Mouse (Mus musculus) heart, postnatal 14 days (tissue): ENCODE measurements at regions not wholly inside any gene's neighbourhood (a gene's known extent, or its start where the extent isn't known, plus 50 kb on each side); places are given as distances from the start of the nearest gene placed in this dataset.
A peak's percentile ranks its signal among the peaks of the same experiment; 100 is the strongest.
"Not testable (repeated sequence)": the region's sequence is repeated elsewhere in the genome, so short reads cannot be mapped to it uniquely, and the experiment has no call there.

Experiments
- DNase-seq, 2 experiments: peaks; one replicate each; pipeline ENCODE4 v3.0.0; 2021 to 2022
- intact Hi-C: fragments of 180-260 bp; cut with DNase I; formaldehyde crosslinking; loops from one replicate; pipeline ENCODE4 v1.15.1; 2025

DNA sequence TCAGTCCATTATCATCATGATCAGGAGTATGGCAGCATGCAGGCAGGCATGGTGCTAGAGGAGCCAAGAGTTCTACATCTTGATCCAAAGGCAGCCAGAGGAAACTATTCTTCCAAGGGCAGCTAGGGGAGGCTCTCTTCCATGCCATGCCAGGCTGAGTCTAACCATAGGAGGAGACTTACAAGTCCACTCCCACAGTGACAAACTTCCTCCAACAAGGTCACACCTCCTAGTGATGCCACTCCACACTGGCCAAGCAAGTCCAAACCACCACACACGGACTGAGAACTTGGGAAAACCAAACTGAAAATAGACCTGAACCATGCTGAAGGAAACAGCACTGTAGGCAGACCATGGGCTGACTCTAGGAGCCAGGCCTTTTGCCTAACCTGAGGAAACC, 197.4 kb downstream of the Prex1 start:
- intact Hi-C loops: no loop called here
- DNase-seq: no peak

DNA sequence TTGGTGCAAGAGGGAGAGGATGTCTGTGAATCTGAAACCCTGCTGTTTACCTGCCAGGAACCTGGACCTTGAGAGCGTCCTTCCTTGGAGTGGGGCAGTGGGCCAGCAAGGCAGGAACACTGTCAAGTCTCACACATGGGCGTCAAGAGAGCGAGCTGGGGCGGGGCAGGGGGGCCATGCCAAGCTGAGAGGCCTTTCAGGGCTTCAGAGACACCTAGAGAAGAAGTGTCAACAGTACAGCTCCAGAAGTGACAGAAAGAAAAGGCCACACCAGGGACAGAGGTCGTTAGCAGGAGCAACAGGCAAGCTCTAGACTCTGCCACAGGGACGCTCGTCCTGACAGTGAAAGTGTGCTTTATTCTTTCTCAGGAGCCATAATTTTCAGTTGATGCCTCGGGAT, 199.0 kb downstream of the Prex1 start:
- DNase-seq: no peak
- intact Hi-C loops: no loop called here

DNA sequence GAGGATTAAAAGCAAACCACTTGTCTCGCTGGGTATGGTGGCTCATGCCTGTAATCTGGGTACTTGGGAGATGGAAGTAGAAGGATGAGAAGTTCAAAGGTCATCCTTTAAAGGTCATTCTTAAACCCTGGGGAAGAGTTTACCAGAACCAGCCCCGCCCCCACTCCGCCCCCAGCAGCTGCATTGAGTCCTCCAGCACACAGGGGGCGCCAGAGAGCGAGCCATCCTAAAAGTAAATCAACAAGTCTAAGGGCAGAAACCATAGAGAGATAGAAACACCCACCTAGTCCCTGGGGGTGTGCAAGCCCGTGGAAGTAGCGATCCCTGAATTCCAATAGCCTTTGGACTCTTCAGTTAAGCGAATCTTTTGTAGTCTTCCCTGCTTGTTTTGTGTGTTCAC, 201.1 kb downstream of the Prex1 start:
- no peak for DNase-seq
- intact Hi-C loops: no loop called here

DNA sequence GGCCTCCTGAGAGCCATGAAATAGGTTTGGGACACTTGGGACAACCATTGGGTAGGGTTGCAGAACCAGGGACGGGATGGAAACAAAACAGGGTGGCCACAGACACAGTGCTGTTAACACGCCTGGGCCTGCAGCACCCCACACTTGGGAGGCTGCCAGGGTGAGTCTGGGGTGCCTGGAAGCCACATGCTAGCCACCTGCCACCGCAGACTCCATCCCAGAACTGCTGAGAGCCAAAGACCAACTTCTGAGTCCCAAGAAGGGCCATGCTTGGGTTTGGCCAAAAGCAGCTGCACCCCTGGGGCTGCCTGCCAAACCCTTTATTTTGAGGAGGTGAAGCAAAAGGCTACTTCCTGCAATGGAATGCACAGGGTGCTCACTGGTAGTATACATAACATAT, 202.2 kb downstream of the Prex1 start:
- intact Hi-C loops, DNase-seq: not testable (repeated sequence)

DNA sequence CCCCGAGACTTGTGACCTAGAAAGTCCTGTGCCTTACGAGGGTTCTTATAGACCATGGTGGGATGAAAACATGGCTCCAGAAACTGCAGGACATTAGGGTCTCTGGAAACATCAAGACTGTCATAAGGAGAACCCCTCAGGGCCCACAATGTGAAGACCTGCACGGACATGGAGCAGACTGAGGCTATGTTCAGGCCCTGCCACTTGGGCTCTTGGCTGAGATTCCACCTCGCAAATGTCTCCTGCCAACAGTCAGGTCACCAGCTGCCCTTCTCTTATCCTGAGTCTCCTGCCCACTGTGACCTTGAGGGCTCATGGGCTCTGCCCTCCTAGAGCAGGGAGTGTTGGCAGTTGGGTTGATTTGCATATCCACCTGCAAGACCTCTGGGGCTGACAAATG, 202.9 kb downstream of the Prex1 start:
- peak in 1 of 2 experiments; percentile 38 for DNase-seq
- intact Hi-C loops: no loop called here

DNA sequence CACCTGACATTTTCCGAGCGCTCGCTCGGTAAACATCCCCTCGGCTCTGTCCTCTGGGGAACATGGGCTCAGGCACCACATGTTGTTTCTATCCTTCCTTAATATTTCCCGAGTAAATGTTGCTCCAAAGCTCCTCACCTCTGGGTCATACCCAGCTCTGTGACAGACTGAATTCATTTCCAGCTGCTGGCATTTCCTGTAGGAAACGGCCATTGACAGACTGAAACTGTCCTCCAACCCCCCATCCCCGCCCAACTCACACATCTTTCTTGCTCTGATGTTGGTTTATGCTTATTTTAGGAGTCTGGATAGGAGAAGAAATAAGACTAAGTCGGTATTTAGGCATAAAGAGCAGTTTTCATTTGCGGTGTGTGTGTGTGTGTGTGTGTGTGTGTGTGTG, 204.0 kb downstream of the Prex1 start:
- intact Hi-C loops: no loop called here

DNA sequence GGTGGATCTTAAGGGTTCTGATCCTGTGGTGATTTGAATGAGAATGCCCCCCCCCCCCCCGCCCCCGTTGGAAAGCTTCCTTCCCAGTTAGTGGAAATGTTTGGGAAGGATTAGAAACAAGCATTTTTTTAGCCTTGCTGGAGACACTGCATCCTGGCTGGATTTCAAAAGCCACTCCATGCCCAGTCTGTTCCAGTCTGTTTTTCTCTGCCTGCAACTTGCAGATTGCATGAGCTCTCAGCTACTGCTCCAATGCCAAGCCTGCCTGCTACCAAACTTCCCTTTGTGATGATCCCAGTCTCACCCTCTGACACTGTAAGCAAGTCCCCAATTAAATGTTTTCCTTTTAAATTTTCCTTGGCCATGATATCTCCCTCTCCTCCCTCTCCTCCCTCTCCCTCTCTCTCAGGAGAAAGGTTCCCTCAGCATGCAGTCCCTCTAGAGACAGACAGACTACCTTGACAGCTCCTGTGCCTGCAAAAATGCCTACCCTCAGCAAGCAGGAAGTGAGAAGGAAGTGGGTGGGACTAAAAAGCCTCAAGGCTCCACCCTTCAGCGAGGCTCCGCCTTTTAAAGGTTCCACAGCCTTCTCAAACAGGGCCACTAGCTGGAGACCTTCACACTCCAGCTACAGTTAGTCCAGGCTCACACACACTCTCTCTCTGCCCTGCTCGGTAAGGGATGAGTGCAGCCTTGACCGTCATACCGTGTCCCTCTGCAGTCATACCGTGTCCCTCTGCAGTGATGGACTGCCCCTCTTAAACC, 204.8 kb downstream of the Prex1 start:
- intact Hi-C loops: no loop called here
- DNase-seq: no peak

More for the DNA sequence above, 204.0 kb downstream of the Prex1 start:
- no peak for DNase-seq

DNA sequence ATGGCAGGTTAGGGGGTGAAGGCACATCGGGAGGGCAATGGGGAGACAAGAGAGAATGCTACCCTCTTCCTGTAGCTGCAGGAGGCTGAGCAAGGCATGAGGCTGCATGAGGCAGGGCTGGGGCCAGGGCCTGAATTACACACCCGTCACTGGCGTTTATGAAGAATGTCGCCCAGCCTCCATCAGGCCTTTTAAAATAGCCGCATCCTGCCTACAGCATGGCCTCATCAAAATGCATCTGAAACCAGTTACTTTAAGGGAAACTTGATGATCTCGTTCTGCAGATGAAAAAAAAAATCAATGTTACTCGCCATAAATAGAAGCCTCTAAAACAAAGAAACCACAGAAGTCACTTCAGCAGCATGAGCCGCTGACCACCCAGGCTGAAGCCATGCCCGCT, 208.3 kb downstream of the Prex1 start:
- intact Hi-C loops: no loop called here

DNA sequence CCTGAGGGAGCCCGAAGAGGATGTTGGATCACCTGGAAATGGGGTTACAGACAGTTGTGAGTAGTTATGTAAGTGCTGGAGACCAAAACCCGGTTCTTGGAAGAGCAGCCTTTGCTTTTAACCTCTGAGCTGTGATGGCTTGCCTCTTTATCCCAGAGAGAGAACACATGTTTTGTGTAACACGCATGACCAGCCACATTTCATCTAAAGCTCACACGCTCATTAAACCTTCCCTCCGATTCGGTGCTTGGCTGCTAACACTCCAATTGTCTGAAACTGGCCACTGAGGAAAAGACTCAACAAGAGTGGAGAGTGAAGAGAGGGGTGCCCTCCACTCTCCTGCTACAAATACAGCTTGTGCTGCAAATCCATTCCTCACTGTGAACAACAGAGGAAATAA, 210.0 kb downstream of the Prex1 start:
- no peak for DNase-seq
- intact Hi-C loops: no loop called here

More for the DNA sequence above, 208.3 kb downstream of the Prex1 start:
- DNase-seq: no peak

DNA sequence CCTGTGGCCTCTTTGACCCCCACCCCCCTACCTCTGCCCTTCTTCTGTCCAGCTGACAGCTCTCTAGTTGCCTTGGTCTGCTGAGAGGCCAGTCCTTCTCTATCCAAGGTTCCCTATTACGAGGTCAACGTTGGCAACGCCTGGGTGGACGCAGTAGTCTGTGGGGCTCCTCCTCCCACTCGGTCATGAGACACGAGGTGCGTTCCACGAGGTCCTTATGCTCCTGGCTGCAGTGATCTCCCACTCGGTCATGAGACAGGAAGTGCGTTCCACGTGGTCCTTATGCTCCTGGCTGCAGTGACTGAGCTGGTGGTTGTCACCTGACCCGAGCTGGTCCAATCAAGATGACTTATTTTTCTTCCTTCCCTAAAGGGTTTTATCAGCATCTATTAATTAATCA, 220.7 kb downstream of the Prex1 start:
- DNase-seq: no peak

DNA sequence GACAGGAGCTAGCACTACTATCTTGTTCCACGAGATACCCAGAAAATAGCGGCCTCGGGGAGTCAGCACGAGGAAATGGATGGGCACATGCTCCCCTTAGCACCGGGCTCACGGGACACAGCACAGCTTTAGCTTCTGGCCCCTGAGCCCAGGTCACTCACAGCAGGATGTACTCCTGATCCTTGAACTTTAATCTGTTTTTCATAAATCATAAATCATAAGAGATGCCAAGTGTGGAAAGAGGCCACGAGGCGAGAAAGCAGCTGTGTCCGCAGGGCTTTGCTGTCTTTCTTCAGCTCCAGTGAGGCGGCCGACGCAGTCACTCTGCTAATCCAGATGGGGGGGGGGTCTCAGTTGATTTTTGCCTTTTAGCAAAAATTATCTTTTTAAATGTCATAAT, 221.2 kb downstream of the Prex1 start:
- intact Hi-C loops: no loop called here
- DNase-seq: no peak

More for the DNA sequence above, 220.7 kb downstream of the Prex1 start:
- intact Hi-C loops: no loop called here

DNA sequence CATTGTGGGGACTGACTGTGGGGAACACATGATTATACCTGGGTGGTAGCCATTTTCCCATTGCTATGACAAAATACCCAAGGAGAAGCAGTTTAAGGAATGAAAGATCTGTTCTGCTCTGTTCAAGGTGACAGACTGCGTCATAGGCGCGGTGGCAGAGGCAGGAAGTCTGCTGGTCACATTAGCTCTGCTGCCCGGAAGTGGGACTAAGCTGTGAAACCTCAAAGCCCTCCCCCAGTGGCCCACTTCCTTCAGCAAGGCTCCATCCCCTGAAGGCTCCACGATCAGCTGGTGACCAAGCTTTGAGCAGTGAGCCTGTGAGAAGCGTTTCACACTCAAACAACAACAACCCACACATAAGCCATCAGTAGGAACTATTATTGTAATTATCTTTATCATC, 221.8 kb downstream of the Prex1 start:
- intact Hi-C loops: no loop called here

DNA sequence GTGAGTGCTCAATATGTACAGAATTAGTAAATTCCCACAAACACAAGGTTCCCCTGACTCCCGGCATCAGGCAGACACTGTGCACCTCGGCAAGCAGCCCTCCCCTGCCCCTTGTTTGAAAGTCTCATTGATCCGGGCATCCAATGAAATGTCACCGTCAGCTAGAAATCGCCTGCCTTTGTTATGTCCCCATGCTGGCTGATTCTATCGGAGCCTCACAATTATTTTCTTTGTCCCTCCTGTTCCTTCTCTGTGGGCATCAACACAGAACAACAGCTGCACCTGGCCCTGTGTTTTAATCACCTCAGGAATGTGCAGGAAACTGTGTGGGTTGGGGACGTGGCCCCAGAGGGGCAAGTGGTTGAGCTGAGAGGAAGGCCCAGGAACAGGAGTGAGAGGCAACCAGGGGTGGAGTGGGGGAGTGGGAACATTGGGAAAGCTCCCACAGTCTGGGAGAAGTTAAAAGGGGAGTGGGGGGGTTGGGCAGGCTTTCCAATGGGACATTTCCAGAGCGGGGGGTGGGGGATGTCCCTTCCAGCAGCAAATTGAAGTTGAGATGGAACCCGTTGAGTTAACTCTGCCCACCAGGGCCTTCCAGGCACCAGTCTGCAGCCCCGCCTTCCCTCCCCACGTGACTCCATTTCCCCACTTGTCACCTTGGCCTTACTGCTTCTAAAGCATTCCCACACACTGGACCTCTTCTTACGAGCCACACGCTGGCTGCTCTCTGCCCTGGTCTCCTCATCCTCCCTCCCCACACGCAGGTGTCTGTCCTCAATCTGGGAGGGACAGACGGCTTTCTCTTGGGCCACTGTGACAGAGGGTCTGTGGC, 224.4 kb downstream of the Prex1 start:
- DNase-seq: no peak
- intact Hi-C loops: no loop called here

More for the DNA sequence above, 221.8 kb downstream of the Prex1 start:
- DNase-seq: no peak

DNA sequence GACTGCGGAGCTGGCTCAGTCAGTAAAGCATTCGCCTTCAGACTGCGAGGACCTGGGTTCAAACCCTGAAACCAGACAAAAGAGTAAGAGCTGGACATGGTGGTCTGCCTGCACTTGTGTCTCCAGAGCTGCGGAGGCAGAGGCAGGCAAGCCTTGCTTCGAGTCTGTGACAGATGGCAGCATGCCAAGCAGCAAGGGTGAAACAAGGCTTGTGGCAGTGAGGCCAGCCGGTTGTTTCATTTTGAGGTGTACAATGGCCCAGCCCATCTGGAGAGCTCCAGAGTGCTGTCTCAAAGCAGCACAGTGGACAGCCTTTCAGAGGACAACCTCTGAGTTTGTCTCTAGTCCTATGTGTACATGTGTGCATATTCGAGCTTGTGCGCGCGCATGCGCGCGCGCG, 225.9 kb downstream of the Prex1 start:
- intact Hi-C loops: no loop called here
- peak in 1 of 2 experiments; percentile 49 for DNase-seq

DNA sequence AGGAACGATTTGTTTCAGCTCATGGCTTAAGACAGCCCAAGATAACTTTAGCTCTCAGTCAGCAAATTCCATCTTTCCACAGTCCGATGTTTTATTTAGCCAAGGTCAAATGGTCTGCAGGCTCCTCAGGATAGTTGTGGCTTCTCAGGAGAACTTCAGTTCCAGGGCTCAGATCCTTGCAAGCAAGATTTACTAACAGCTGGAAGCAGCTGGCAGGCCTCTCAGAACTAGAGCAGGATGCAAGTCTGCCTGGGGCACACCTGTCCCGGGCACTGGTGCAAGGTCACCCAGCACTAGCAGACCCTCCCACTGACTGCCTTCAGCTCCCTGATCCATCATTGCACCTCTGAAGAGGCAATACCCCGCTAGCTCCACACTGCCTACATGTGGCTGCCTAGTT, 227.8 kb downstream of the Prex1 start:
- intact Hi-C loops: no loop called here
- peak in 1 of 2 experiments; percentile 35 for DNase-seq

DNA sequence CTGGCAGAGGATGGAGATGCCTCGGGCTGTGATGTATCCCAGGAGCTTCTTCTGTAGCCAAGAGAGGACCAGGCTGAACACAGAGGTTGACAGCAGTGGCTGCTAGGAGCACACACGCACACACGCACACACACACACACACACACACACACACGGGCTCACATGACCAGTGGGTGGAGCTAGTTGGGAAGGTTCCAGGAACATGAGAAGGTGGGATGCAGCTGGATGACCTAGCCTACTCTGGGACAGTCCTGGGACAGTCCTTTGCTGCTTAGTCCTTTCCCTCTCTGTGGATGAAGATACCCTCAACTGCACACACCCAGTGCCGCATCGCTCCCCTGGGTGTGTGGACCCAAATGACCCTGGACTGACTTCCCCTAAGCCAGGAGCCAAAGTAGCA, 228.3 kb downstream of the Prex1 start:
- intact Hi-C loops: no loop called here
- DNase-seq: peak in 1 of 2 experiments; percentile 37

DNA sequence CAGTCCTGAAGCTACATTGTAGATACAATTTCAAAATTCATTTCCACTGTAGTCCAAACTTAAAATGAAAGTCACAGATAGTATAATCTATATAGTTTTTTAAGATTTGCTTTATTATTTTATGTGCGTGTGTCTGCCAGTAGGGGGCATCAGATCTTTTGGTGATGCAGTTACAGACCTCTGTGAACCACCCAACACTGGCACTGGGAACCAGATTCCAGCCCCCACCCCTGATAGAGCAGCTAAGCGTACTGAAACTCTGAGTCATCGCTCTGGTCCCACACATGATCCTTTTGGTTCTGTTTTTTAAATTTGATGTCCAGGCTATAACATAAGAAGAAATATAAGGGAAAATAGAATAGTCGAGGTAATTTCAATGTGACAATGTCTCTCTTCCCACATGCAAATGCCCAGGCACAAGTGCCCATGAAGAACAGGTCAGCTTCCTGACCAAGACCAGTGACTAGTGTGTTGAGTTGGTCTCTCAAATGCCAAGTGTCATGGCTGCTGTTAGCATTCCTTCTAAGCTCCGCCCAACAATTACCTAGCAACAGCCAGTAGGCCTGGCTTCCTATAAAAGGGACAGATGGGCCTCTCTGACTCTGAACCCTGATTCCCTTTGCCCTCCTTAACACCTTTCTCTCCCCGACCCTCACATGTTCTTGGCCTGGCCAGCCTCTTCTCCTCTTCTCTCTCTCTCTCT, 229.9 kb downstream of the Prex1 start:
- DNase-seq: no peak
- intact Hi-C loops: no loop called here

DNA sequence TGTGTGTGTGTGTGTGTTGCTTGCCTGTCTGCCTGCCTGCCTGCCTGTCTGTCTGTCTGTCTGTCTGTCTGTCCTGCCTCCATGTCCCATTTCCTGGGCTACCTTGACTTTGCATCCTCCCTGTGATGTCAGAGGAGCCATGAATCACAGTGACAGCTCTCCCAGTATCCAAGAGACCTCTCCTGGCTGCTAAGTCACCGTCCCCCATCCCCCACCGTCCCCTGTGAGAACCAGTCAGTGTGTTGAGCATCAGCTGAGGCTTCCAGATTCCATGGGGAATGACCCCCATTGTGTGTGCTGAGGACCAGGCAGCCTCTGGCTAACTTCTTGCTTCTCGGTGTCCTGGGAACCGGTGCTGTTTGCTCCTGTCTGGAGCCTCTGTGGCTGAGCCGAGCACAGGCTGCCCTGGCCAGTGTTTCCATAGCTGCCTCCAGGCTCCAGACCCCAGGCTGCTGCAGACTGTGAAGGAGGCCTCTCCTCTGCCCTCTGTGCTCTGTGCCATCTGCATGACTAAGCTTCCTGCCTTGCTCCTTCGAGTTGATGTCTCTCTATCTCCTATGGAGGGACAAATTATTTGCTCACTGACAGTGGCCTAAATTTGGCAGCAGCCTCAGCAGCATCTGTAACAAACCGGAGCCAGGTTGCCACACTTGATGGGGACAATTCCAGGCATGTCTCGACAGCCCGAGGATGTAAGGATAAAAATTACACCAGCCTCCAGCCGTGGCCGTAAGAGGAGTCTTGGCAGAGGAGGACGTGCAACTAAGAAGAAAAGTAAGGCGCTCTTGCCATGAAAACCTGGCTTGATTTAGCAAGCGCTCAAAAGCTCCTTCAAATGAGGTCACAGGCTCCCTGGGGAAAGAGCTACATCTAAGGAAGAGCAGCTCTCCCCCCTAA, 230.7 kb downstream of the Prex1 start:
- peak; percentile 41 to 53 for DNase-seq
- intact Hi-C loops: no loop called here

DNA sequence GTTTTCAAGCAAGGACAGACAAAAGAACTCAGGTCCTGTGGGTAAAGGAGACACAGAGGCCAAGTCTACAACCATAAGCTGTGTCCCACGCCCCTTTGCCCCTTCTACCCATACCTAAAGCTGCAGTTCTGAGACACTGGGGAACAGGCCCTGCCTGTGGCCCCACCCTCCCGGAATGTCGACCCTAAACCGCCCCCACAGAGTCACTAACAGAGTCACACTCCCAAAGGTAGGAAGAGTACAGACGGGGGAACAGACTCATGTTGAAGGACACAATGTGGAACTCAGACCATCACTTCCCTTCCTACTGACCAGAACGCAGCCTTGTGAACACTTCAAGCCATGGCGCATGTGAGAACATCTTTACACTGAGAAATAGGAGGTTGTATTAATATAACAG, 231.9 kb downstream of the Prex1 start:
- intact Hi-C loops: no loop called here
- no peak for DNase-seq

DNA sequence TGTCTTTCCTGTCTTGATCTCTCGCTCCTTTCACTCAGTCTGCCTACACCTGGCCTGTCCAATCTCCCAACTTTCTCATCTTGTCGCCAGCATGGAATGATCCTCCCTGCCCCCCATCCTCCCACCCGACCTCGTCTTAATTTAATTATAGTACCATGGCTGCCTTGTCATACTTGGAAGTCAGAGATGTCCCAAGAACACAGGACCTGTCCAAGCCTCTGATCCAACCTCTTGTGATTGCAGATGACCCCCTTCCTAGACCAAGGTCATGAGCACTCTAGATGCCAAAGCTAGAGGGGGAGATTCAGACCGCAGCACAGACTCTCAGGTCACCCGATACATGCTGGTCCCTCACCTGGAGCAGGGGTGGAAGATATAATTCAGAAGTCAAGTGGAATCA, 232.3 kb downstream of the Prex1 start:
- no peak for DNase-seq
- intact Hi-C loops: no loop called here
